Mouse (Mus musculus): ENCODE data around the gene Gm49394.

GRCm38 (mm10) chr7:142666659-142667058 is 3.1 kb downstream of the Gm49394 start, which contains the start of gene Igf2:
- TF ChIP-seq CTCF (IDR thresholded peaks at IDR 0.05; ENCODE audit: insufficient read depth, low read length): no peak
- no peak for TF ChIP-seq POLR2A (IDR thresholded peaks at IDR 0.05; ENCODE audit: borderline replicate concordance, extremely low read depth, low read depth, low read length)

Measured in lung, adult 2 months (tissue).